In genomic region chr1:36244058-36244827, GRCm38 (mm10) we compare ENCODE assay signal across 8 mouse cellular contexts. TPM values are rescaled to one million over a fixed set of nuclear protein-coding genes. Genes with fewer than 3 reads are reported as not detected.
DNase-seq lines count a peak whose midpoint lies in the region; ATAC-seq and TF ChIP-seq lines count a peak whose summit lies in the region.

TSS of gene Uggt1 (minus strand) at chr1:36244720.

- H3K27me3 ChIP-seq in C2C12 (ENCODE audit: control insufficient read depth, insufficient read depth, insufficient read length), result no peaks in the 10 kb centered on the region
- H3K27me3 ChIP-seq in erythroblast, embryonic 14.5 days (ENCODE audit: control insufficient read depth), result no peaks in the 10 kb centered on the region
- no peaks in the 10 kb centered on the region for H3K27me3 ChIP-seq in heart, embryonic 11.5 days (ENCODE audit: control insufficient read depth, insufficient read depth, low read length)
- H3K27me3 ChIP-seq in kidney, embryonic 16.5 days (ENCODE audit: insufficient read depth, low read length), result no peaks in the 10 kb centered on the region
- H3K27me3 ChIP-seq in liver, adult 2 months (ENCODE audit: control insufficient read depth, insufficient read depth, low read length), result no peaks in the 10 kb centered on the region
- no peaks in the 10 kb centered on the region for H3K27me3 ChIP-seq in myocyte (ENCODE audit: control insufficient read depth, insufficient read depth, insufficient read length)
- no peaks in the 10 kb centered on the region; the same call in 1 of the 2 replicates for H3K27me3 ChIP-seq in splenic B cell, adult 2 months (ENCODE audit: control insufficient read depth, insufficient read depth, low read length, poor library complexity, severe bottlenecking)

- H3K9ac ChIP-seq in heart, embryonic 11.5 days (ENCODE audit: low read depth, low read length), result peak within 1 kb of the TSS; percentile 94
- peak within 1 kb of the TSS; percentile 79 for H3K9ac ChIP-seq in kidney, embryonic 16.5 days (replicated peaks; ENCODE audit: low read length)
- peak within 1 kb of the TSS; percentile 93 for H3K9ac ChIP-seq in liver, adult 2 months (ENCODE audit: low read depth, low read length)

- peak within 1 kb of the TSS; percentile 85 for H3K27ac ChIP-seq in heart, embryonic 11.5 days (ENCODE audit: low read depth, low read length)
- H3K27ac ChIP-seq in kidney, embryonic 16.5 days (ENCODE audit: low read length), result peak within 1 kb of the TSS; percentile 70; the same call in 1 of the 2 replicates
- H3K27ac ChIP-seq in liver, adult 2 months (replicated peaks; ENCODE audit: insufficient read depth, low read depth, low read length), result peak within 1 kb of the TSS; percentile 78

- peak within 1 kb of the TSS; percentile 88 for H3K4me2 ChIP-seq in heart, embryonic 11.5 days
- peak within 1 kb of the TSS; percentile 72 for H3K4me2 ChIP-seq in kidney, embryonic 16.5 days (replicated peaks; ENCODE audit: low read depth, low read length)
- peak within 1 kb of the TSS; percentile 94 for H3K4me2 ChIP-seq in myocyte (ENCODE audit: low read depth)

- peak within 1 kb of the TSS; percentile 86 for H3K4me3 ChIP-seq in C2C12 (ENCODE audit: insufficient read depth, poor library complexity, severe bottlenecking)
- H3K4me3 ChIP-seq in erythroblast, embryonic 14.5 days (replicated peaks), result peak within 1 kb of the TSS; percentile 79
- H3K4me3 ChIP-seq in heart, embryonic 11.5 days (ENCODE audit: low read depth, low read length), result peak within 1 kb of the TSS; percentile 94
- H3K4me3 ChIP-seq in kidney, embryonic 16.5 days (ENCODE audit: low read length), result peak within 1 kb of the TSS; percentile 91
- H3K4me3 ChIP-seq in liver, adult 2 months (ENCODE audit: insufficient read depth, low read depth, low read length), result peak within 1 kb of the TSS; percentile 95
- peak within 1 kb of the TSS; percentile 42 for H3K4me3 ChIP-seq in myocyte

- TF ChIP-seq CTCF in C2C12 (IDR thresholded peaks at IDR 0.05; ENCODE audit: control insufficient read depth, insufficient read depth, insufficient read length), result no peak
- TF ChIP-seq CTCF in brain, embryonic 14.5 days (IDR thresholded peaks at IDR 0.05; ENCODE audit: borderline replicate concordance, extremely low read depth, insufficient read depth, insufficient read length), result no peak
- no peak for TF ChIP-seq CTCF in liver, adult 2 months (IDR thresholded peaks at IDR 0.05; ENCODE audit: low read depth, low read length)

- DNase-seq in brain, embryonic 14.5 days (ENCODE audit: low read depth), result peak; percentile 99
- peak; percentile 91 for DNase-seq in liver, adult 2 months (ENCODE audit: extremely low read depth, low read depth, low spot score)
- DNase-seq in splenic B cell, adult 2 months (ENCODE audit: low read depth, low spot score), result peak; percentile 93

- peaks cover 43% of the 10 kb centered on the region for H3K79me3 ChIP-seq in C2C12 (ENCODE audit: low read depth)

- H3K36me3 ChIP-seq in C2C12 (ENCODE audit: control insufficient read depth, insufficient read depth) (no peaks in the 10 kb centered on the region), myocyte (ENCODE audit: control insufficient read depth, insufficient read depth) (no peaks in the 10 kb centered on the region)
- H3K36me3 ChIP-seq in erythroblast, embryonic 14.5 days (ENCODE audit: control insufficient read depth), result peaks cover 7% of the 10 kb centered on the region
- no peaks in the 10 kb centered on the region for H3K36me3 ChIP-seq in heart, embryonic 11.5 days (ENCODE audit: control insufficient read depth, insufficient read depth, low read length)
- no peaks in the 10 kb centered on the region for H3K36me3 ChIP-seq in kidney, embryonic 16.5 days (ENCODE audit: insufficient read depth, low read length)
- no peaks in the 10 kb centered on the region for H3K36me3 ChIP-seq in liver, adult 2 months (ENCODE audit: control insufficient read depth, insufficient read depth, low read length)
- H3K36me3 ChIP-seq in splenic B cell, adult 2 months (ENCODE audit: control insufficient read depth, insufficient read depth, low read length, poor library complexity, severe bottlenecking), result no peaks in the 10 kb centered on the region

- peak within 1 kb of the TSS; percentile 97 for H3ac ChIP-seq in C2C12 (ENCODE audit: control insufficient read depth, insufficient read length, low read depth)
- H3ac ChIP-seq in myocyte (ENCODE audit: control insufficient read depth, insufficient read length), result peak within 1 kb of the TSS; percentile 37

- peak; percentile 90 for ATAC-seq in heart, embryonic 11.5 days (replicated peaks; ENCODE audit: insufficient number of reproducible peaks, low FRiP score, low TSS enrichment)
- peak; percentile 97 for ATAC-seq in kidney, embryonic 16.5 days (ENCODE audit: low FRiP score, low TSS enrichment)

- peak; percentile 45; the same call in 1 of the 2 replicates for TF ChIP-seq POLR2A in brain, embryonic 14.5 days (IDR thresholded peaks at IDR 0.05; ENCODE audit: borderline replicate concordance, extremely low read depth, insufficient read depth, insufficient read length, poor library complexity, severe bottlenecking)
- TF ChIP-seq POLR2A in liver, adult 2 months (IDR thresholded peaks at IDR 0.05; ENCODE audit: extremely low read depth, insufficient read depth, low read length), result 0 out of 2 replicates have a peak, but pooled peaks have one; percentile 31
- TF ChIP-seq POLR2A in myocyte (IDR thresholded peaks at IDR 0.05; ENCODE audit: insufficient read length, low read depth), result peak; percentile 74

- 2% methylated on average over 48 of the region's 49 CpGs for WGBS in heart, embryonic 11.5 days (ENCODE audit: insufficient replicate concordance)
- WGBS in kidney, embryonic 16.5 days, result 3% methylated on average over 48 of the region's 49 CpGs
- 1% methylated on average over 49 of the region's 49 CpGs for WGBS in liver, adult 2 months

- H3K79me2 ChIP-seq in C2C12 (ENCODE audit: control insufficient read depth, insufficient read depth), result peaks cover 48% of the 10 kb centered on the region
- peaks cover 33% of the 10 kb centered on the region for H3K79me2 ChIP-seq in liver, adult 2 months (ENCODE audit: control insufficient read depth, insufficient read depth, low read length)
- peaks cover 40% of the 10 kb centered on the region for H3K79me2 ChIP-seq in myocyte (ENCODE audit: control insufficient read depth, insufficient read depth)

- H3K4me1 ChIP-seq in erythroblast, embryonic 14.5 days (ENCODE audit: control insufficient read depth), result peaks cover 39% of the 10 kb centered on the region
- peaks cover 10% of the 10 kb centered on the region for H3K4me1 ChIP-seq in heart, embryonic 11.5 days (ENCODE audit: control insufficient read depth, insufficient read depth, low read length)
- peaks cover 12% of the 10 kb centered on the region for H3K4me1 ChIP-seq in kidney, embryonic 16.5 days (ENCODE audit: insufficient read depth, low read length)
- H3K4me1 ChIP-seq in liver, adult 2 months (ENCODE audit: control insufficient read depth, insufficient read depth, low read length), result peaks cover 4% of the 10 kb centered on the region

- no peaks in the 10 kb centered on the region for H3K9me3 ChIP-seq in erythroblast, embryonic 14.5 days (ENCODE audit: control insufficient read depth, low read length)
- no peaks in the 10 kb centered on the region for H3K9me3 ChIP-seq in heart, embryonic 11.5 days (replicated peaks; ENCODE audit: control insufficient read depth, low read length)
- no peaks in the 10 kb centered on the region for H3K9me3 ChIP-seq in kidney, embryonic 16.5 days (ENCODE audit: low read length)

TF ChIP-seq in C2C12, 6 proteins besides CTCF, POLR2A, EP300 and RAD21:
- TF ChIP-seq FOSL1 (IDR thresholded peaks at IDR 0.05; ENCODE audit: insufficient read depth, low read length, poor library complexity, severe bottlenecking), result no peak
- no peak for TF ChIP-seq MYOD1 (IDR thresholded peaks at IDR 0.05; ENCODE audit: control insufficient read depth, insufficient read length, low read depth)
- peak; percentile 71 for TF ChIP-seq MAX (IDR thresholded peaks at IDR 0.05)
TF ChIP-seq in C2C12: peak in this region for 1.

TF ChIP-seq in myocyte, 11 proteins besides CTCF, POLR2A, EP300 and RAD21:
- TF ChIP-seq TCF12 (IDR thresholded peaks at IDR 0.05; ENCODE audit: insufficient read depth, poor library complexity, severe bottlenecking) (no peak), MAX (IDR thresholded peaks at IDR 0.05; ENCODE audit: low read depth) (no peak), MYOG (IDR thresholded peaks at IDR 0.05; ENCODE audit: control insufficient read depth in 1 of 3, insufficient read depth in 1 of 3, insufficient read length in 2 of 3, low read depth in 2 of 3) (peak in 2 of 3 experiments; percentile 60 to 88), POLR2AphosphoS2 (IDR thresholded peaks at IDR 0.05; ENCODE audit: insufficient read length, low read depth) (peak; percentile 81), MYOD1 (IDR thresholded peaks at IDR 0.05; ENCODE audit: control insufficient read depth in 1 of 3, insufficient read length in 2 of 3, low read depth in 2 of 3) (peak in 2 of 3 experiments; percentile 39 to 64), E2F4 (IDR thresholded peaks at IDR 0.05; ENCODE audit: insufficient read depth) (no peak), SRF (IDR thresholded peaks at IDR 0.05; ENCODE audit: control insufficient read depth, insufficient read length, low read depth) (no peak), TCF3 (IDR thresholded peaks at IDR 0.05; ENCODE audit: insufficient read length, low read depth) (no peak), CEBPB (IDR thresholded peaks at IDR 0.05; ENCODE audit: insufficient read depth, poor library complexity, severe bottlenecking) (no peak), USF1 (IDR thresholded peaks at IDR 0.05; ENCODE audit: low read depth) (no peak), REST (IDR thresholded peaks at IDR 0.05; ENCODE audit: insufficient read depth, insufficient read length) (no peak)
TF ChIP-seq in myocyte: peak in this region for 3.

RNA-seq across cellular contexts. Expression of gene Uggt1, which starts in this region (rescaled TPM):
- polyA plus RNA-seq in C2C12 (2012; fragmentation: generic; extraction: Trizol) (20.1 TPM), myocyte (2012; fragmentation: generic; extraction: Trizol) (24.3 TPM)
- polyA plus RNA-seq in brain, embryonic 14.5 days (2012; rRNA removed), result 23.2 and 30.6 TPM in 2 replicates
- 0.18 and 0.27 TPM in 2 replicates for polyA plus RNA-seq in erythroblast, embryonic 14.5 days (2012)
- polyA plus RNA-seq in heart, embryonic 11.5 days (2014; fragmentation: Nextera tagmentation; extraction: Ambion mirVana), result 60.6 and 61.9 TPM in 2 replicates
- 61.3 and 69.0 TPM in 2 replicates for polyA plus RNA-seq in kidney, embryonic 16.5 days (2015; fragmentation: Nextera tagmentation; extraction: Ambion mirVana)
- 44.5 and 49.0 TPM in 2 replicates for total RNA-seq in liver, adult 2 months (2014; rRNA removed)
- 11.6 and 12.6 TPM in 2 replicates for polyA plus RNA-seq in liver, adult 2 months (2012; rRNA removed)

Comparison
In these comparisons a context has a peak if more than half of its experiments do, and no peak if none do; other contexts are left out.
1. Peak in every context shown above with its lines: DNase-seq, ATAC-seq, H3K4me3 ChIP-seq and H3K27ac ChIP-seq.
2. H3K4me3 ChIP-seq: peak in every context shown above with its lines; median percentile 95 in liver, adult 2 months; 94 in heart, embryonic 11.5 days; 91 in kidney, embryonic 16.5 days; 86 in C2C12; 79 in erythroblast, embryonic 14.5 days; 42 in myocyte.